Mouse (Mus musculus): ENCODE results near the gene A830031A19Rik.

Gene A830031A19Rik

GRCm38 (mm10) chr11:24076127-24076650 lies 1.3 kb upstream of the A830031A19Rik start:
- peak; percentile 73 for DNase-seq

DNA sequence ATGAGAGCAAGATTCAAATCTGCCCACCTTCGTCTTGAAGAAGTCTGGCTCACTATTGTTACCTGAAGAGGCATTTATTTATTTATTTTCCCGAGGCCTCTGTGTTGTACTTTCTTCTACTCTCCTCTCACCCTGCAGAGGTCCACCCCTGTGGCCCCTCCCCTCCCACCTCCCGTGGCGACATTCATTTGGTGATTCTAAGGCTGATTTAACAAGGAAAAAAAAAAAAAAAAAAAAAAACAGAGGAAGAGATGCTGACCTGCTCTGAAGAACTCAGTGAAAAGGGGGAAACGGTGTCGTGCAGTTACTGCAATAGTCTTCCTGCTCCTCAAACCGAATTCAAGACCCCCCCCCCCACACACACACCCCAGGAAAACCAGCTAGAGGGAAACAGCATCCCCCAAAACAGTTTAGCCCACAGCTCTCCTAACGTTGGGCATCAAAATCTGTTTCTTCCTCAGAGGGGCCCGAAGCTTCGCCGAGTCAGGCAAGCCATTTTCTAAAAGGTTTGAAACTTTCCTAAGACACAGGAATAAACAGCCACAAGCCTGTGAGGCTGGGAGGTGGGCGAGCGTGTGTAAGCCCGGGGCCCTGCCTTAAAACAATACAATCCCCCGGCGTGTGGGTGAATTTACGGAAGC lies 752 bp upstream of the A830031A19Rik start:
- no peak for DNase-seq

DNA sequence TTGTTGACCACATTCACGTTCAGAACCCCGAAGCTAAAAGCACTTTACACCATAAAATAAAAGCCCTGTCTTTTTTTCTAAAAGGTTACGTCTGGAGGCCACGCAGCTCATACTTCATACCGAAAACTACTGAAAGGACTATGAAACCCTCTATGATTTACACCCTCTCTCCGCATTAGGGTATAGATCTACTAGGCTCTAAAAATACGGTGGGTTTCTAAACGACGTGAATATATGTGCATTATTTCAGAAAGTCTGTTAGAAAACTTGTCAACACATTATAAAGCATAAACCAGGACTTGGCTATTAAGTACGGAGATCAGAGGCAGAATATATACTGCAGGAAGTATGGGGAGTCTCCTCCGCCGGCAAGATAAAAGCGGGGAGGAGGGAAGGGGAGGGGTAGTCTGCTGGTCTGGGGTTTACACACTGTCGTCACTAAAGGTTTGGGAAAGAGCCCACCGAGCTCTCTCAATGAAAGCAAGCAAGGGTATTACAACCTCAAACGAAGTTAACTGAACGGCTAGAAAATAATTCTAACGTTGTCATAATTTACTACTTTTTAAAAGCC lies 748 bp downstream of the A830031A19Rik start:
- DNase-seq = no peak

GRCm38 (mm10) chr11:24065313-24065712 lies 9.5 kb downstream of the A830031A19Rik start:
- no peak for DNase-seq

- DNase-seq = no peak
Measured at GRCm38 (mm10) chr11:24064221-24064620, 10.6 kb downstream of the A830031A19Rik start.

GRCm38 (mm10) chr11:24062495-24063096 lies 12.3 kb downstream of the A830031A19Rik start:
- DNase-seq = no peak

DNA sequence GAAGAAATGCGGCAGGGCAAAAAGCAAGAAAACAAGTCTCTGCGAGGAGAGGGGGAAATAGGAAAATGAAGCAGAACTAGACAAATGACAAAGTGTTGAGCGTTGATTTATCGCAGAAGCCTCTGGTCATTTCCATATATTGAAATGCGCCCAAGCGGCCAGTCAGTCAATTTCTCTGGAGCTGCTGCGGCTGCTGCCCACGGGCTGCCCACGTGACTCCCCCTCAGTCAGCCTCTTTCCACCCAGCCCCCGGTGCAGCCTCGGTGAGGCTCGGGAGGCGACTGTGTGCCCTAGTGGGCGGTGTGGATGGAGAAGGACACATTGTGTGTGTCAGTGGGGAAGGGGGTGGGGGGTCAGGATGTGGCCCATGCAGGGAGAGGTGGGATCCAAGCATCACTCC lies 13.0 kb downstream of the A830031A19Rik start:
- no peak for DNase-seq

GRCm38 (mm10) chr11:24060428-24060827 lies 14.4 kb downstream of the A830031A19Rik start:
- DNase-seq = no peak

DNA sequence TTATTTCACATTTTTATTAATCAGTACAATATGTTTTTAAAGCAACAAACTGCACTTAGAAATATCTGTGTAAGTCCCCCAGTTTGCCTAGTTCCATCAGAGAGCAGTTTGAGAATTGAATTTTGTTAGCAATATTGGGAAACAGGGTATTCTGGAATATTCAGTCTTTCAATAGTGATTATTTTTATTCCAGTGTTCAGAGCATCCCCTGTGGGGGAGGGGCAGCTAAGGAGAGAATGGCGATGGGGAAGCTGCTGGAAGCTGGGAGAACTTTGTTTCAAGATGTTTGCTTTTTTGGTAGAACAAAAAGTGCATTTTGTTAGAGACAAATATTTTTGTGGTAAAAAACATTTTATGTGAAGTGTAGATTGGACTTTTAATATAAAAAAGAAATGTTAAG lies 15.7 kb downstream of the A830031A19Rik start:
- DNase-seq = no peak

GRCm38 (mm10) chr11:24052882-24053281 lies 22.0 kb downstream of the A830031A19Rik start:
- DNase-seq = no peak

GRCm38 (mm10) chr11:24050032-24050757 lies 24.7 kb downstream of the A830031A19Rik start:
- no peak for DNase-seq

DNA sequence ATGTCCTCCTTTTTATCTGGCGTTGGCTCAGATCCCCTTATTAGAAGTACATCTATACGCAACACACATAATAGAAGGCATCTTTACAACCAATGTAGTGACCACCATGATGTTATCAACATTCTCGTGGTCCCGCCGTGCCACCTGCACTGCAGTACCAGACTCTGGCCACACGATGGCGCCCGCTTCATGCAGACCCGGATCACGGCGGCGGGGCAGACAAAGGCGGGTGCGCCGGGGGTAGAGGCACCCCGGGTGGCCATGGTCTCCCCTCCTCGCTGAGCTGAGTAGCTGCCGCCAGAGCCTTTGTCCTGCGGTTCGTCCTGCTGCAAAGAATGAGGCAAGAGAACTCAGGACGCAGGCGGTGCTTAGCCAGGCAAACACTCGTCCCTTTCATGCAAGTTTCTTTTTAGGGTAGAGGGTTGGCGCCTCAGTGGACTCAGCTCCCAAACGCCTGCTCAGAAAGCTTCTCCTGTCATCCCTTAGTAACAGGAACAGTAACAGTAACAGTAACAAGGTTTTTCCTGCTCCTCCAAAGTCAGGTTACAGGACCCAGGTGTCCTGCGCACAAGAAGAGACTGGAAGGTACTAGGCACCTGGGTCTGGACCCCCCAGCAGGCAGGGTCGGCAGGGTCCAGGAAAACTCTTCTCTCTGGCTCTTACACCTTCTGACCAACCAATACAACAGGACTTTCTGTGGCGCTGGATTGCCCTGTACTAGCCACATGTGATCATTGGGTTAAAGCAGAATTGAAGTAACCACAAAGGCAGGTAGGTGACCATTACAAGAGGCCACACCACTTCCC lies 25.4 kb downstream of the A830031A19Rik start:
- DNase-seq = peak; percentile 86

GRCm38 (mm10) chr11:24044025-24044424 lies 30.8 kb downstream of the A830031A19Rik start:
- no peak for DNase-seq

DNA sequence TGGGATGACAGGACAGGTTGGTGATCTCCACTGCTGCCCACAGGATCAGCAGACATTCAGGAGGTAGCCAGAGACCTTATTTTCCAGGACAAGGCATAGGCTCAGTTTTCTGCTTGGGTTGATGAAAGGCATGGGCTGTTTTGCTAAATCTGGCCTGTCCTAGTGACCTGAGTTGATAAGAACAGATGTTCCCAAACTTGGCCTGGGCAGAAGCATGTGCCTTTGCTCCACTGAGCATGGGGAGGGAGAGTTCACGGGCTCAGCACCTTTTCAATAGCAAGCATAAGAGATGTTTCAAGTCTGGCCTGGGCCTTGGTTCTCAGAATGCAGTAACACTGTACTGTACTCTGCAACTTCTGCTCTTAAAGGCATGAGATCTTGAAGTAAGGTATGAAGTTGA lies 54.1 kb downstream of the A830031A19Rik start:
- no peak for DNase-seq

DNA sequence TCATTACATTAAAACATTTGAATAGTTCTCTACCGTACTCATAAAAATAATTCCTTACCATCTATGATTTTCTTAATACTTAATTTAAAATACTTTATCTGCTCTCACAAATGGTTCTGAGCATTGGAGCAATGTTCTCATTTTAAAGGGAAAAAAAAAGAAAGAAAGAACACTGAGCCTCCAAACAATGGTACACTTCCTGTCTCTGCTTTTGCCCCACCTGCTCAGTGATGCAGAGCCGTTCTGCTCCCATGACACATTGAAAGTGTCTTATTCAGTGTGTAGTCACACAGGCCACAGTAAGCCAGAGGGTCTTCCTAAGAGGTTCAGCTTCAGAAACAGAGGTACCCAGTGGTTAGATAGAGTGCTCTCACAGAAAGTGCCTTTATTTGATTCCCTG lies 56.1 kb downstream of the A830031A19Rik start:
- DNase-seq = no peak

- no peak for DNase-seq
Measured at GRCm38 (mm10) chr11:24016647-24017179, 58.1 kb downstream of the A830031A19Rik start.

DNA sequence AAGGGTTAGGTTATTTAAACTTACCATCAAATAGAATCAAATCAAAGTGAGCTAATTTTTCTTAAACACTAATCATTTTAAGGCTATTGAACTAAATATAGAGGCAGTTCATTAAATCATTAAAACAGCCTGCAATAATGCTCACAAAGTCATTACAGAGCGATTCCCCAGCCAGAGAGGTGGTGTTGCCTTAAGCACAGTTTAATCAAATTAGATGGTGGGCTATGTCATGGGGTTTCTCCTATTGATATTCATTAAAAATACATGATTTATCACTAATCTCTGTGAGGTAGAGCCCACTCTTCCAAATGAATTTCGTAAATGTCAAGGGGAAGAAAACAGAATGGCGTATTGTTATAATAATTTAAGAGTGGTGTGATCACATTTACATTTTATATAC lies 58.8 kb downstream of the A830031A19Rik start:
- no peak for DNase-seq

- DNase-seq = no peak
Measured at GRCm38 (mm10) chr11:24014642-24015041, 60.2 kb downstream of the A830031A19Rik start.

- DNase-seq = no peak
Measured at GRCm38 (mm10) chr11:24012301-24012700, 62.6 kb downstream of the A830031A19Rik start.

GRCm38 (mm10) chr11:24008976-24009375 lies 65.9 kb downstream of the A830031A19Rik start:
- DNase-seq = no peak

GRCm38 (mm10) chr11:24008244-24008643 lies 66.6 kb downstream of the A830031A19Rik start:
- DNase-seq = peak; percentile 27

- DNase-seq = no peak
Measured at GRCm38 (mm10) chr11:24005445-24006156, 69.3 kb downstream of the A830031A19Rik start.

Measured in kidney, postnatal 10 days (tissue).